Mouse (Mus musculus) brain, embryonic 14.5 days (tissue): Measurements from ENCODE around the gene Ociad1.

Source experiments
- CTCF ChIP-seq: fragments of 200-500 bp; IDR thresholded peaks from 2 replicates; pipeline ENCODE4 v1.5.1; 2012; ENCODE audit warnings: inconsistent platforms, mild to moderate bottlenecking, moderate library complexity, borderline replicate concordance; ENCODE audit not compliant: insufficient read depth, insufficient read length; ENCODE audit errors: extremely low read depth
- POLR2A ChIP-seq: fragments of 200-500 bp; IDR thresholded peaks from 2 replicates; pipeline ENCODE4 v1.6.1; 2012; ENCODE audit warnings: mild to moderate bottlenecking, inconsistent platforms, borderline replicate concordance; ENCODE audit not compliant: poor library complexity, insufficient read depth, insufficient read length, severe bottlenecking; ENCODE audit errors: extremely low read depth

GRCm38 (mm10) chr5:73248211-73248610 is 44.4 kb upstream of the Ociad1 start:
- no peak for TF ChIP-seq POLR2A
- TF ChIP-seq CTCF, result no peak
